Mouse (Mus musculus): ENCODE results near the gene Gm10271.
A peak's percentile ranks its signal among the peaks of the same experiment; 100 is the strongest.

DNA sequence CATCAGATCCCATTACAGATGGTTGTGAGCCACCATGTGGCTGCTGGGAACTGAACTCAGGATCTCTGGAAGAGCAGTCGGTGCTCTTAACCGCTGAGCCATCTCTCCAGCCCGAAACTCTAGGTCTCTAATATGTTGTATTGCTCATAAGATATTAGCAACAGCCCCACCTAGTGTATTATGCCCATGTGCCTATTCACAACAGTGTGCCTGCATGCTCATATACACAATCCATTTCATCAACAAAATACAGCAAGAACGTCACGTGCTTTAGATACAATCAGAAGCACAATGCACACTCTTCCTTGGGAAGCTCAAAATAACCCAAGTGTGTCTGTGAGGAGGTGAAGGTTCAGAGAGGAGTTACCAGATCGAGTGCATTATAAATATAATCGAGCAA is 38.6 kb downstream of the Gm10271 start:
- TF ChIP-seq CTCF (IDR thresholded peaks at IDR 0.05) (0 out of 2 replicates have a peak, but pooled peaks have one; percentile 9), EP300 (IDR thresholded peaks at IDR 0.05) (no peak)

All from lung, postnatal 0 days (tissue).